Mouse (Mus musculus): Measurements from ENCODE around the gene Phospho2. TPM values are rescaled to one million over a fixed set of nuclear protein-coding genes. Genes with fewer than 3 reads are reported as not detected.

The Phospho2 gene
- polyA plus RNA-seq, 1 experiment from 2014 or later = 27.0 TPM

DNA sequence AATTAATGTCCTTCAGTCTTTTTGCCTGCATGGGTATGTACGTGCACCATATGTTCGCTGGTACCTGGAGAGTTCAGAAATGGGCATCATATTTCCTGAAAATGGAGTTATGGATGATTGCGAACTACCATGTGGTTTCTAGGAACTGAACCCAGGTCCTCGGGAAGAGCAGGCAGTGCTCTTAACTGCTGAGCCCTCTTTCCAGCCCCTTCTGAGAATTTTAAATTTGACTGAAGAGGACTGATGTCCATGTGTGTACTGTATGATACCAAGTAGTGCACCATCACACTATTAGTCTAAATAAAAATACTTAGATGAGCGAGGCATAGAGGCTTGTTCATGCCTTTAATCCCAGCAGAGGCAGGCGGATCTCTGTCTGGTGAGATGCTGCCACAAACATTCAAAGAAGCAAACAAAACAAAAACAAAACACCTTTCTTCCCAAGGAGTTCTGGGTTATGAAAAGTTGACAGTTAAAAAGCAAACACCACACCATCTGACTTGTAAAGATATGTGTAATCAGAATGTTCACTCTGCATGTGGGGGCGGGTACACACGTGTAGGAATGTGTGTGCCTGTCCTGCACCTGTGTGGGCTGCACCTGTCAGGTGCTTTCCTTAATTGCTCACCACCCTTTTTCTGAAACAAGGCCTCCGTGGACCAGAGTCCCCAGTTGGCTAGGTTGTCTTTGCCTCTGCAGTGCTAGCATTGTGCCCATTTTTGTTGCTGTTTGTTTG lies 29.1 kb downstream of the Phospho2 start:
- no peaks in the 10 kb centered on the region for H3K36me3 ChIP-seq (ENCODE audit: control insufficient read depth, insufficient read depth, low read length)
- H3K4me2 ChIP-seq (ENCODE audit: low read depth, low read length) = no peak overlapping the region
- H3K27ac ChIP-seq (replicated peaks; ENCODE audit: low read depth, low read length) = no peak overlapping the region
- 75% methylated on average over 9 of the region's 9 CpGs for WGBS
- DNase-seq (ENCODE audit: low spot score) = no peak
- no peak for ATAC-seq (ENCODE audit: low read depth)
- no peak overlapping the region for H3K9ac ChIP-seq (ENCODE audit: low read depth, low read length)
- no peaks in the 10 kb centered on the region for H3K9me3 ChIP-seq (ENCODE audit: control insufficient read depth, low read length)
- H3K4me1 ChIP-seq (ENCODE audit: control insufficient read depth, insufficient read depth, low read length) = peaks cover 4% of the 10 kb centered on the region; the same call in 1 of the 2 replicates
- no peak overlapping the region for H3K4me3 ChIP-seq (ENCODE audit: low read depth, low read length)
- no peaks in the 10 kb centered on the region for H3K27me3 ChIP-seq (replicated peaks; ENCODE audit: control insufficient read depth, insufficient read depth, low read length)

DNA sequence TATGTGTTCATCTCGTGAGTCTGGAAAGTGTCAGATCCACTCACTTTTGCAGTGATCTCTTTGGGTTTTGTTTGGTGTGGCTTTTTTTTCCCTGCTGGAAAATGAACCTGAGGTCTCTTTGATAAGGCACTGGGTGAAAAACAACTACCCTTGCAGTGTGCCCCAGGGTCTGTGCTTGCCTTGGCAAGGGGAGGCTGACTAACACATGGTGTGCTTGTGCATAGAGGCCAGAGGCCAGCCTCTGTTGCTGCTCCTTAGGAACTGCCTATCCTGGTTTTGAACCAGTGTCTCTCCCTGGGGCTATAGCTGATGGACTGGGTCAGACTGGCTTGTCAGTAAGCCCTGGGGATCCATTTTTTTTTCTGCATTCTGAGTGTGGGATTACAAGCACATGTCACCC lies 30.8 kb downstream of the Phospho2 start:
- no peak overlapping the region for H3K27ac ChIP-seq (replicated peaks; ENCODE audit: low read depth, low read length)
- no peaks in the 10 kb centered on the region for H3K27me3 ChIP-seq (replicated peaks; ENCODE audit: control insufficient read depth, insufficient read depth, low read length)
- H3K4me2 ChIP-seq (ENCODE audit: low read depth, low read length) = no peak overlapping the region
- no peak overlapping the region for H3K9ac ChIP-seq (ENCODE audit: low read depth, low read length)
- no peaks in the 10 kb centered on the region for H3K9me3 ChIP-seq (ENCODE audit: control insufficient read depth, low read length)
- DNase-seq (ENCODE audit: low spot score) = no peak
- H3K4me1 ChIP-seq (ENCODE audit: control insufficient read depth, insufficient read depth, low read length) = peaks cover 9% of the 10 kb centered on the region
- no peak for ATAC-seq (ENCODE audit: low read depth)
- H3K36me3 ChIP-seq (ENCODE audit: control insufficient read depth, insufficient read depth, low read length) = no peaks in the 10 kb centered on the region
- H3K4me3 ChIP-seq (ENCODE audit: low read depth, low read length) = no peak overlapping the region
- WGBS = 68% methylated on average over 1 of the region's 1 CpGs

DNA sequence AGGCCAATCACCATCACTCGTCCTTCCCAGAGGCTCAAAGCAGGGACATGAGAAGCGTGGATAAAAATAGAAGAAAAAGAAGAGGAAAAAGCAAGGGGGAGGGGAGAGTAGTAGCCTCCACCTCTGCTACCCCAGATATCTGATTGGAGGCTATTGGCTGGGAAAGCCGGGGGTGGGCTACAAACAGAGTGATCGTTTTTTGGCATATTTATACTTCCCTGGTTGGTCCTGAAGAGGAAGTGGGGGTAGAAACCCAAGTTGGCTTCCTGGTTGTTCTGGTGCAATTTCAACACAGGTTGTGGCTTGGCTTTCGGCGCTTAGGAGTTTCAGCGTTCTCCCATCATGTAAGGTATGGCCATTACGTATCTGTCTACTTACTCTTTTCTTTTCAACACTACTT lies 32.3 kb downstream of the Phospho2 start, which contains the start of gene Klhl23:
TSS of gene Klhl23 (plus strand) at position 234 of the 400 bp plus-strand sequence.
- Histone ChIP-seq H3K27me3 (replicated peaks; ENCODE audit: control insufficient read depth, insufficient read depth, low read length) (no peaks in the 10 kb centered on the region), H3K4me1 (ENCODE audit: control insufficient read depth, insufficient read depth, low read length) (peaks cover 9% of the 10 kb centered on the region), H3K27ac (replicated peaks; ENCODE audit: low read depth, low read length) (peak within 1 kb of the TSS; percentile 96), H3K4me2 (ENCODE audit: low read depth, low read length) (peak within 1 kb of the TSS; percentile 72), H3K36me3 (ENCODE audit: control insufficient read depth, insufficient read depth, low read length) (peaks cover 10% of the 10 kb centered on the region; the same call in 1 of the 2 replicates), H3K4me3 (ENCODE audit: low read depth, low read length) (peak within 1 kb of the TSS; percentile 89), H3K9me3 (ENCODE audit: control insufficient read depth, low read length) (no peaks in the 10 kb centered on the region), H3K9ac (ENCODE audit: low read depth, low read length) (peak within 1 kb of the TSS; percentile 95)
- ATAC-seq (ENCODE audit: low read depth) = no peak
- DNase-seq (ENCODE audit: low spot score) = peak; percentile 64
- WGBS = 10% methylated on average over 8 of the region's 8 CpGs

DNA sequence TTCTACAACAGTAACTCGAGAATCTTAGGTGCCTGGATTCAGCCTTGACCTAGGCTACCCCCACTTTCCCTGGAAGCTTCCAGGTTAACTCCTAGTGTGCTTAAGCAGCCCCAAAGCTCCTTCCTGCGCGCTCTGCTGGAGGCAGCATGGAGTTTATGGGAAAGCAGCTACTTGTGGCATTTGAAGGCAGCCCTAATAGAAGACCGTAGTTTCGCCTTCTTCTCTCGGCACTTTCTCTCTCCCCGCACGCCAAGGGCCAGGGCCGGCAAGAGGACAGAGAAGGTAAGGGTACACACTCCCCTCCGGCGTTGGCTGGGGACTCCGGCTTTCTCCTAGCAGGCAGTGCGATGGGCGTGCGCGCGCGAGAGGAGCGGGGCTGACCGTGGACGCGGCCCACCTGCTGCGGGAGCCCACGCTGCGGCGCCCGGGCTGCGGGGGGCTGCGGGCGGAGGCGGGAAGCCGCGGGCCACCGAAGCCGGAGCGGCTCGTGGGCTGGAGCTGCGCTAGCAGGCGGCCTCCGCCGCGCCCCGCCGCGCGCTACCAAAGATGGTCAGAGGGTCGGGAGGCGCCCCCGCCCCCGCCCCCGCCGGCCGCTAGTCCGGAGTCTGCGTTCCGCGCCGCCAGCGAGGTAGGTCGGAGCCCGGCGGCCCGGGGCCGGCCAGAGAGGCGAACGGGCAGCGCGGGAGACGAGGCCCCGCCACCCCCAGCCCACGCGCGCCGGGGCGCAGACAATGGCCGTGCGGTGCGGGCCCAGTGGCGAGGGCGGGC lies 33.1 kb downstream of the Phospho2 start:
- no peaks in the 10 kb centered on the region for H3K9me3 ChIP-seq (ENCODE audit: control insufficient read depth, low read length)
- WGBS = 0% methylated on average over 22 of the region's 80 CpGs
- H3K36me3 ChIP-seq (ENCODE audit: control insufficient read depth, insufficient read depth, low read length) = peaks cover 13% of the 10 kb centered on the region; the same call in 1 of the 2 replicates
- ATAC-seq (ENCODE audit: low read depth) = peak; percentile 76
- H3K4me3 ChIP-seq (ENCODE audit: low read depth, low read length) = peak overlapping the region; percentile 89
- no peaks in the 10 kb centered on the region for H3K27me3 ChIP-seq (replicated peaks; ENCODE audit: control insufficient read depth, insufficient read depth, low read length)
- H3K4me1 ChIP-seq (ENCODE audit: control insufficient read depth, insufficient read depth, low read length) = peaks cover 9% of the 10 kb centered on the region
- peak overlapping the region; percentile 72 for H3K4me2 ChIP-seq (ENCODE audit: low read depth, low read length)
- peak overlapping the region; percentile 95 for H3K9ac ChIP-seq (ENCODE audit: low read depth, low read length)
- peak overlapping the region; percentile 96 for H3K27ac ChIP-seq (replicated peaks; ENCODE audit: low read depth, low read length)
- DNase-seq (ENCODE audit: low spot score) = peak; percentile 80

DNA sequence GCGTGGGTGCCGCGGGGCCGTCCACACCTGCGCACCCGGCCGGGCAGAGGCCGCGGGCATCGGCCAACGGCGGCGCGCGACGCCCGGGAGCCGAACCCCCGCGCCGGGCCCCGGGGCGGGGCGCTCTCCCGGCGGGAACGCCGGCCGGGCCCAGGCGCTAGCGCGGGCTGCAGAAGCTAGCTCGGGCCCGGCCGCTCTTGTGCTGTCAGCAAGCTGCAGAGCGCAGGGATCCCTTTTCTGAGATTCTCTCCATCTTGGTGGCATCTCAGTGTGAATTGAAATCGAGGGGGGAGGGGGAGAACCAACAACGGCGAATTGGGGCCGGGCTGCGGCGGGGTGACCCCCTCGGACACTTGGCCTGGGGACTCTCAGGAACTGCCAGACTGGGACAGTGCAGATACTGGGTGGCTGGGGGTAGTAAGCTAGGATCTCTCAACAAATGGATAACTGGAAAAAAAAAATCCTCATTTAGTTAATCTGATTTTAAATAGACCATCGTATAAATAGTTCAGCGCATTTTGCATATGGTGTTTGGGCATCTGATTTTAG lies 33.8 kb downstream of the Phospho2 start:
- peak overlapping the region; percentile 96 for H3K27ac ChIP-seq (replicated peaks; ENCODE audit: low read depth, low read length)
- no peaks in the 10 kb centered on the region for H3K27me3 ChIP-seq (replicated peaks; ENCODE audit: control insufficient read depth, insufficient read depth, low read length)
- ATAC-seq (ENCODE audit: low read depth) (peak; percentile 84), DNase-seq (ENCODE audit: low spot score) (peak; percentile 79)
- H3K9ac ChIP-seq (ENCODE audit: low read depth, low read length) = peak overlapping the region; percentile 95
- H3K9me3 ChIP-seq (ENCODE audit: control insufficient read depth, low read length) = no peaks in the 10 kb centered on the region
- WGBS = 4% methylated on average over 21 of the region's 45 CpGs
- H3K4me1 ChIP-seq (ENCODE audit: control insufficient read depth, insufficient read depth, low read length) = peaks cover 9% of the 10 kb centered on the region
- H3K4me2 ChIP-seq (ENCODE audit: low read depth, low read length) = peak overlapping the region; percentile 72
- peaks cover 16% of the 10 kb centered on the region for H3K36me3 ChIP-seq (ENCODE audit: control insufficient read depth, insufficient read depth, low read length)
- H3K4me3 ChIP-seq (ENCODE audit: low read depth, low read length) = peak overlapping the region; percentile 89

DNA sequence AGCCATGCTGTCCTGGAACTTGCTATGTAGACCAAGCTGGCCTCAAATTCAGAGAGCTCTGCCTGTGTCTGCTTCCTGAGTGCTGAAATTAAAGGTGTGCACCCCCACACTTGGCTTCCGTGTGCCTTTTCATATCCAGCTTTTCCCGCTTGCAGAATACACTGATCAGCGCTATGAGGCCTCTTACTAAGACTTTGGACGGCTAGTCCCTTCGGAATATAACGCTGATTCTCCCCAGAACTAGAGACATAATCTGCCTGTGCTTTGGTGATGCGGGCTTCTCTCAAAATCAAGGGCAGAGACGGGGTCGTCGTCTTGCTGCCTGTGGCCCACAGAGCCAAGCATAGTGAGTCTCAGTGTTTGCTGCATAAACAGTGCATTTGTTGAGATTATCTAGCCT lies 36.5 kb downstream of the Phospho2 start:
- H3K27me3 ChIP-seq (replicated peaks; ENCODE audit: control insufficient read depth, insufficient read depth, low read length) = no peaks in the 10 kb centered on the region
- H3K36me3 ChIP-seq (ENCODE audit: control insufficient read depth, insufficient read depth, low read length) = peaks cover 40% of the 10 kb centered on the region
- H3K9ac ChIP-seq (ENCODE audit: low read depth, low read length) = no peak overlapping the region
- H3K9me3 ChIP-seq (ENCODE audit: control insufficient read depth, low read length) = no peaks in the 10 kb centered on the region
- no peak overlapping the region for H3K4me3 ChIP-seq (ENCODE audit: low read depth, low read length)
- H3K4me2 ChIP-seq (ENCODE audit: low read depth, low read length) = no peak overlapping the region
- H3K4me1 ChIP-seq (ENCODE audit: control insufficient read depth, insufficient read depth, low read length) = peaks cover 9% of the 10 kb centered on the region
- H3K27ac ChIP-seq (replicated peaks; ENCODE audit: low read depth, low read length) = no peak overlapping the region
- 73% methylated on average over 10 of the region's 10 CpGs for WGBS
- no peak for DNase-seq (ENCODE audit: low spot score)
- no peak for ATAC-seq (ENCODE audit: low read depth)

DNA sequence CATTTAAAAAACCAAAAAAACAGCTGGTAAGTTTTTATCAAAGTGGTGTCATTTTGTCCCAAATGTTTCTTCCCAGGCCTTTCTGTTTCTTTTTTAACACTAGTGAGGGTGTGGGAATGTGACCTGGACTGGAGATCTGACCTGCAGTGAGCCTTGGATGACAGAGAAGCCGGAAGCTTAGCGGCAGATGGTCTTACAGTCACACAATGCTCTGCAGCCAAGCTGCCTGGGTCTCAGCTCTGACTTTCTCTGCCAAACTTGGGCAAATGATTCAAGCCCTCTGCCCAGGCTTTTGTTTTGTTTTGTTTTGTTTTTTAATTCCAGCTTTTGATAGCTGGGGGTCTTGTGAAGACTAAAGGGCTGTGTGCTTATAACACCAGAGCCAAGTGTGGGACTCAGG lies 37.0 kb downstream of the Phospho2 start:
- 67% methylated on average over 2 of the region's 2 CpGs for WGBS
- no peak for ATAC-seq (ENCODE audit: low read depth)

DNA sequence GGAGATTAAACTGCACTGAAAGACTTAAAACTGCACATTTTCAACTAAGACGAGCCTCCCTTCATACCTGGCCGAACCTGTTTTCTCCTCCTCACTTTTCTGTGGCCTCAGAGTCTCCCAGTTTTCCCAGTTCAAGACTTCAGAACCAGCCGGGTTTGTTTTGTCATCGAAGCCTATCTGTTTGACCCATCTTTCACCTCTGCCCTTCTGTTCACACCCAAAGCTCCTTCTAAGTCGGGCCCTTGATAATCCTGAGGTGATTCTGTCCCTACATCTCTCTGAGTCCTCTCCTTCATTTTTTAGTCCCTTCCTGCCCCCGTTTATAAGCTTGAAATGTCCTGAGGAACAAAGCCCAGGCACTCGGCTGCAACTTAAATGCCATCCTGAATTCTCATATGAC lies 38.6 kb downstream of the Phospho2 start:
- no peak overlapping the region; the same call in 1 of the 2 replicates for H3K9ac ChIP-seq (ENCODE audit: low read depth, low read length)
- H3K4me2 ChIP-seq (ENCODE audit: low read depth, low read length) = no peak overlapping the region
- 50% methylated on average over 7 of the region's 7 CpGs for WGBS

More for the DNA sequence above, 37.0 kb downstream of the Phospho2 start:
- no peak overlapping the region for H3K27ac ChIP-seq (replicated peaks; ENCODE audit: low read depth, low read length)
- H3K27me3 ChIP-seq (replicated peaks; ENCODE audit: control insufficient read depth, insufficient read depth, low read length) = no peaks in the 10 kb centered on the region
- peak; percentile 15 for DNase-seq (ENCODE audit: low spot score)
- no peak overlapping the region for H3K9ac ChIP-seq (ENCODE audit: low read depth, low read length)
- H3K4me3 ChIP-seq (ENCODE audit: low read depth, low read length) = no peak overlapping the region
- H3K4me1 ChIP-seq (ENCODE audit: control insufficient read depth, insufficient read depth, low read length) = peaks cover 9% of the 10 kb centered on the region
- no peak overlapping the region for H3K4me2 ChIP-seq (ENCODE audit: low read depth, low read length)
- H3K36me3 ChIP-seq (ENCODE audit: control insufficient read depth, insufficient read depth, low read length) = peaks cover 45% of the 10 kb centered on the region
- no peaks in the 10 kb centered on the region for H3K9me3 ChIP-seq (ENCODE audit: control insufficient read depth, low read length)

More for the DNA sequence above, 38.6 kb downstream of the Phospho2 start:
- DNase-seq (ENCODE audit: low spot score) = peak; percentile 29
- H3K27ac ChIP-seq (replicated peaks; ENCODE audit: low read depth, low read length) = 0 out of 2 replicates have a peak overlapping the region, but pooled peaks have one; percentile 4
- H3K27me3 ChIP-seq (replicated peaks; ENCODE audit: control insufficient read depth, insufficient read depth, low read length) = no peaks in the 10 kb centered on the region
- peaks cover 55% of the 10 kb centered on the region for H3K36me3 ChIP-seq (ENCODE audit: control insufficient read depth, insufficient read depth, low read length)
- H3K4me1 ChIP-seq (ENCODE audit: control insufficient read depth, insufficient read depth, low read length) = peaks cover 6% of the 10 kb centered on the region; the same call in 1 of the 2 replicates
- peak; percentile 28; the same call in 1 of the 2 replicates for ATAC-seq (ENCODE audit: low read depth)
- no peak overlapping the region for H3K4me3 ChIP-seq (ENCODE audit: low read depth, low read length)
- H3K9me3 ChIP-seq (ENCODE audit: control insufficient read depth, low read length) = no peaks in the 10 kb centered on the region
